Mouse (Mus musculus): Measurements from ENCODE around the gene Gmds. TPM values are rescaled to one million over a fixed set of nuclear protein-coding genes. Genes with fewer than 3 reads are reported as not detected.
A peak's percentile ranks its signal among the peaks of the same experiment; 100 is the strongest.

Gmds gene
- polyA plus RNA-seq, 1 experiment: 12.0 TPM

DNA sequence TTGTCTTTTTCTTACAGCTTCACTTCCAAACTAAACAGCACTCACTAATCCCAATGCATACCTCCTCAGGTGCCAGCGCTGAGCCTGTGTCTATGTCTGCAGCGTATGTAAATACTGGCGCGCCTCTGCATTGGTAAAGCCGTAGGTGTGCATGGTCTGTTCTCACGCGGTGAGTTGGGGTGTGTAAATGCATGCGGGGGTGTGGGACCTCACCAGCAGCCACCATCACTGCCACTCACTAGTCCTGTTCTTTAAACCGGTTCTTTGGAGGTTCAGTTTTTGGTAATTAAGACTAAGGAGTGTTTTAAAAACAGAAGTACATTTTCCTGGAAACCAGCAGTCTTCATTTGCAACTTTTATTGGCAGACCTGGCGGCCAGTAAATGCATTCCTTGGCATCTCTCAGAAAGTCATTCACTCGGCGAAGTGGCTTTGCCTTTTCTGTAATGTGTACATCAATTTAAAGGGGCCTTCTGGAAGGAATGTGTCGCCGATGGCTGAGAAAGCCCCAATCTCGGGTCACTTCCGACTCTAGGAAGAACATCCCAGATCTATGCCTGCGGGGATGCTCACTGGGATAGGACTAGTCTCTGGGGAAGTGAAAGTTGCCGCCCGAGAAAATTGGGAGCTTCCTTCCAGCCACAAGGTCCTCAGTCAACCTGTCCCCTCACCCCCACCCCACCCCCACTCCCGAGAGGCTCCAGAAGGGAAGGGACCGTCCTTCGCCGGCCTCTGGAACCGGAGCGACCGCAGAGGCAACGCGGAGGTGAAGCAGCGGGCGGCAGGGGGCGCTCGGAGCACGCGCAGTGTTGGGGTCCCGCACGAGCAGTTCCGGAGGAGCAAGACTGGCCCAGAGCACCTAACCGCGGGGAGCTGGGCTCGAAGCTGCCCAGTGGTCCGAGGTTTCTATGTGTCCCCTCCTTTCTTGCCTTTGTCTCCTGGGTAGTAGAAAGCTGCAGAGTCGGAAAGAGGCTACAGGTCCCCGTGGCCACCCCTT, 537.7 kb downstream of the Gmds start:
- peak; percentile 39 to 89 for DNase-seq (ENCODE audit: extremely low spot score in 1 of 2, low spot score in 1 of 2)

GRCm38 (mm10) chr13:31798075-31798474, 540.5 kb downstream of the Gmds start:
- DNase-seq (ENCODE audit: extremely low spot score in 1 of 2, low spot score in 1 of 2): no peak

DNA sequence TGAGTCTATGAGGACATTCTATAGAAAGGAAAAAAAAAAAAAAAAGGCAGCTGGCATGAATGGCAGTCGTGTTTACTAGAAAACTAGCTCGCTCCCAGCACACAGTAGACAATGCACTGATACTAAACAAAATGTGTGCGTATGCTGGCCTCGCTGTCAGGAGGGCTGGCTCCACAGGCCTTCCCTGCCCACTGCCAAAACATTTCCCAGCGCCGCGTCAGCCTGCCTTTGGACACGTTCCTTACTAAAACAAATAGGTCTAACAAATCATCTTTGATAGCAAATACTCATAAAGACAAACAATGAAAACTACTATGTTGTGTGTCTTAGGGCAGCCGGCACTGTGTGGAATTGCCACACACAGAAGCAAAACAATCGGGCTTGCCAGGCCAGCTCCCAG, 541.2 kb downstream of the Gmds start:
- DNase-seq (ENCODE audit: extremely low spot score in 1 of 2, low spot score in 1 of 2): no peak

DNA sequence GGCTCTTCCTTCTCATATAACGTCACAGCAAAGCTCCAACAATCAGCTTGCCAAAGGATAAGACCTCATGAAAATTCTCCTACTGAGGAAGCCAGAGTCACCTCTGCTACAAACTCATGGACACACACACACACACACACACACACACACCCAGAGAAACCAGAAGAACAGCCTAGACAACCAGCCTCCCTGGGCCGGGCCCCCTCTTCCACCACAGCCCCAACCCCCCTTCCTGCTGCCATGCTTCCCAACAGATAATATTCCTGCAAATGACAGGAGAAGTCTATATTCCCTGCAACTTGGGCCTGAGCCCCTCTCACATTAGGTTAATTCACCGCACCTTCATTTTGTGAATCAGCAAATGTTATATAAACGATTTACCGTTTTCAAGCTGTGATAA, 545.4 kb downstream of the Gmds start:
- DNase-seq (ENCODE audit: extremely low spot score in 1 of 2, low spot score in 1 of 2): no peak

GRCm38 (mm10) chr13:31792480-31793132, 545.9 kb downstream of the Gmds start:
- peak in 1 of 2 experiments; percentile 71 for DNase-seq (ENCODE audit: extremely low spot score in 1 of 2, low spot score in 1 of 2)

DNA sequence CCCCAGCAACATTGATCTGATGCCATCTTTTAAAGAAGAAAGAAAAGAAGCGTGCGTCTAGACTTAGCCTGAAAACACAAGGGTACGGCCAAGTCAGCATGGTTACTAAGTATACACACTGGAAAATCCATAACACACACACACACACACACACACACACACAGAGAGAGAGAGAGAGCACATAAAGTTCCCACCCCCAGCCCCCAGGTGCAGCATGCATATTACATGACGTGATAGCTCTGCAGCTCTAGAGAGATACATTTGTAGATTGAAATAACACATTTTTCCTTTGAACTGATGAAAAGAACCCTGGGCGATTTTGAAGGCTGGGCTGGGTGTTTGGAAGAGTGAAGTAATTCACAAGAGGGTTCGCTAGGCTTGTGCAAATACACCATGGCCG, 553.8 kb downstream of the Gmds start:
- DNase-seq (ENCODE audit: extremely low spot score in 1 of 2, low spot score in 1 of 2): no peak

GRCm38 (mm10) chr13:31782063-31782462, 556.5 kb downstream of the Gmds start:
- no peak for DNase-seq (ENCODE audit: extremely low spot score in 1 of 2, low spot score in 1 of 2)

GRCm38 (mm10) chr13:31780299-31780698, 558.2 kb downstream of the Gmds start:
- DNase-seq (ENCODE audit: extremely low spot score in 1 of 2, low spot score in 1 of 2): no peak

- DNase-seq (ENCODE audit: extremely low spot score in 1 of 2, low spot score in 1 of 2): no peak
These were observed 559.1 kb downstream of the Gmds start for GRCm38 (mm10) chr13:31779281-31779981.

- no peak for DNase-seq (ENCODE audit: extremely low spot score in 1 of 2, low spot score in 1 of 2)
These were observed 562.8 kb downstream of the Gmds start for GRCm38 (mm10) chr13:31775762-31776161.

DNA sequence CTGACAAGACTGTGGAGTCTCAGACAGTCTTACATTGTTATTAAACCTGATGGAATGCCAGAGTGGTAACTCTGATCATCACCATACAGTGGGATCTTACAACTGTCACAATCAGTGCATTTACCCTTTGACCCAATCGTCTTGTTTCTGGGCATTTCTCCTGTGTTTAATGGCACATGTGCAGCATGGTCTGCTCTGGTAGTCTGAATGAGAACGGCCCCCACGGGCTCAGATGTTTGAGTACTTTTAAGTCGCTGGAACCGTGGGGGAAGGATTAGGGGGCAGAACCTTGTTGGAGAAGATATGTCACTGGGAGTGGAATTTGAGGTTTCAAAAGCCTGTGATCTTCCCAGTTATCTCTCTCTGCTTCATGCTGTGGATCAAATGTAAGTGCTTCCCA, 565.7 kb downstream of the Gmds start:
- no peak for DNase-seq (ENCODE audit: extremely low spot score in 1 of 2, low spot score in 1 of 2)

All from frontal cortex, adult 2 months (tissue).